Mouse (Mus musculus) liver, embryonic 11.5 days (tissue): ENCODE data around the gene Rin2. TPM values are rescaled to one million over a fixed set of nuclear protein-coding genes. Genes with fewer than 3 reads are reported as not detected.

Experiments
- ATAC-seq: fragments of 200-750 bp; cut with Nextera tagmentation; replicated peaks from 2 replicates; pipeline ENCODE4 v1.8.0; 2017; ENCODE audit warnings: moderate number of reproducible peaks, mild to moderate bottlenecking, moderate TSS enrichment, moderate library complexity; ENCODE audit not compliant: low FRiP score
- DNase-seq: peaks from one replicate; pipeline ENCODE4 v3.0.0-alpha.2; 2017; ENCODE audit warnings: low spot score
- H3K27ac ChIP-seq: fragments of 300-500 bp; sonication (generic); 2 replicates; pipeline ENCODE4 v1.5.1; 2014; ENCODE audit warnings: mild to moderate bottlenecking, low read depth, low read length, control low read depth
- H3K27me3 ChIP-seq: fragments of 300-500 bp; sonication (generic); replicated peaks from 2 replicates; pipeline ENCODE4 v1.6.1; 2014; ENCODE audit warnings: low read length, mixed read lengths; ENCODE audit not compliant: control insufficient read depth, insufficient read depth
- H3K36me3 ChIP-seq: fragments of 300-500 bp; sonication (generic); 2 replicates; pipeline ENCODE4 v1.6.1; 2014; ENCODE audit warnings: mild to moderate bottlenecking, low read length, moderate library complexity, mixed read lengths; ENCODE audit not compliant: control insufficient read depth, insufficient read depth
- H3K4me1 ChIP-seq: fragments of 300-500 bp; sonication (generic); replicated peaks from 2 replicates; pipeline ENCODE4 v1.6.1; 2014; ENCODE audit warnings: low read length, mixed read lengths; ENCODE audit not compliant: control insufficient read depth, insufficient read depth
- H3K4me2 ChIP-seq: fragments of 300-500 bp; sonication (generic); 2 replicates; pipeline ENCODE4 v1.6.1; 2014; ENCODE audit warnings: mild to moderate bottlenecking, control low read depth, moderate library complexity
- H3K4me3 ChIP-seq: fragments of 300-500 bp; sonication (generic); 2 replicates; pipeline ENCODE4 v1.5.1; 2014; ENCODE audit warnings: low read depth, low read length, control low read depth
- H3K9ac ChIP-seq: fragments of 300-500 bp; sonication (generic); 2 replicates; pipeline ENCODE4 v1.6.1; 2014; ENCODE audit warnings: low read depth, low read length, control low read depth
- H3K9me3 ChIP-seq: fragments of 300-500 bp; sonication (generic); 2 replicates; pipeline ENCODE4 v1.6.1; 2016; ENCODE audit warnings: low read length, inconsistent platforms, mixed read lengths; ENCODE audit not compliant: control insufficient read depth
- WGBS: fragments of 180-500 bp; shearing (Covaris S2); extraction: QIAGEN DNeasy Blood & Tissue Kit; methylation state at CpG from one replicate; pipeline ENCODE4 v1.1.7; 2014; 5-methylcytosine and 5-hydroxymethylcytosine counted together
- polyA plus RNA-seq: library from polyadenylated mRNA; unstranded; fragments of >200 nt; fragmentation: Nextera tagmentation; extraction: Ambion mirVana; gene quantifications from 2 replicates; pipeline ENCODE4 v1.2.1, GENCODE M21; 2014

Gene Rin2
- polyA plus RNA-seq, 1 experiment from 2014 or later: 7.6 TPM

GRCm38 (mm10) chr2:145801322-145802052 is 126.5 kb downstream of the Rin2 start:
- DNase-seq: no peak
- Histone ChIP-seq H3K4me2 (no peak overlapping the region), H3K4me1 (no peaks in the 10 kb centered on the region), H3K9ac (no peak overlapping the region), H3K36me3 (no peaks in the 10 kb centered on the region), H3K27me3 (no peaks in the 10 kb centered on the region), H3K4me3 (no peak overlapping the region), H3K9me3 (no peaks in the 10 kb centered on the region), H3K27ac (no peak overlapping the region)
- WGBS: 81% methylated on average over 9 of the region's 9 CpGs
- no peak for ATAC-seq

GRCm38 (mm10) chr2:145802626-145803025 is 127.6 kb downstream of the Rin2 start:
- Histone ChIP-seq H3K4me3 (no peak overlapping the region), H3K4me1 (no peaks in the 10 kb centered on the region), H3K27me3 (no peaks in the 10 kb centered on the region), H3K27ac (no peak overlapping the region), H3K9me3 (no peaks in the 10 kb centered on the region), H3K4me2 (no peak overlapping the region), H3K36me3 (no peaks in the 10 kb centered on the region), H3K9ac (no peak overlapping the region)
- ATAC-seq (no peak), DNase-seq (no peak)
- 66% methylated on average over 2 of the region's 2 CpGs for whole genome bisulfite sequencing

DNA sequence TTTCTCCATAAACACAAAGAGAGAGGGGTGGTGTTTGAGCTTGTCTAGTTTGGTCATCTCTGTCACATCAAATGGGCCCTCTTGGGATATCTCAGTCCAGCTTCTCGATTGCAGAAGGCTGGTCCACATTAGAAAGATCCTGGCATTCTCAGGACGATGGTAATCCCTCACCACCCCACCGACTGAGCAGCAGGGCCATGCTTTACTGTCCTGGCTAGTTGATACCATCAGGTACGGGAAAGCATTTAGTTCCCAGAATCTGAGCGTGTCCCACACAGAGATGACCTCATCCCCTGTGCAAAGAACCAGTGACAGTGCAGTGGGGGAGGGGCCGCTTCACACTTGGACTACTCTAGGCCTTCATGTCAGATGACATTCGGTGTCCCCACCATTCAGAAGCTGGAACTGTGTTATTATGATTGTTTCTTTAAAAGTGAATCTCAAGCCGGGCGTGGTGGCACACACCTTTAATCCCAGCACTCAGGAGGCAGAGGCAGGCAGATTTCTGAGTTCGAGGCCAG is 128.9 kb downstream of the Rin2 start:
- ATAC-seq: no peak
- Histone ChIP-seq H3K27me3 (no peaks in the 10 kb centered on the region), H3K27ac (no peak overlapping the region), H3K36me3 (no peaks in the 10 kb centered on the region), H3K4me1 (no peaks in the 10 kb centered on the region), H3K9ac (no peak overlapping the region), H3K4me2 (no peak overlapping the region), H3K9me3 (no peaks in the 10 kb centered on the region), H3K4me3 (no peak overlapping the region)
- no peak for DNase-seq
- 83% methylated on average over 9 of the region's 10 CpGs for WGBS

- no peak overlapping the region for H3K9ac ChIP-seq
- H3K4me1 ChIP-seq: no peaks in the 10 kb centered on the region
- no peaks in the 10 kb centered on the region for H3K36me3 ChIP-seq
- H3K4me2 ChIP-seq: no peak overlapping the region
- ATAC-seq (no peak), DNase-seq (no peak)
- no peaks in the 10 kb centered on the region for H3K9me3 ChIP-seq
- H3K4me3 ChIP-seq: no peak overlapping the region
- WGBS: 87% methylated on average over 6 of the region's 6 CpGs
- no peak overlapping the region for H3K27ac ChIP-seq
- no peaks in the 10 kb centered on the region for H3K27me3 ChIP-seq
Measured at GRCm38 (mm10) chr2:145804524-145804923, 129.5 kb downstream of the Rin2 start.

GRCm38 (mm10) chr2:145807276-145807675 is 132.3 kb downstream of the Rin2 start:
- no peak overlapping the region for H3K9ac ChIP-seq
- H3K4me3 ChIP-seq: no peak overlapping the region
- no peak overlapping the region for H3K27ac ChIP-seq
- ATAC-seq (no peak), DNase-seq (no peak)
- no peaks in the 10 kb centered on the region for H3K27me3 ChIP-seq
- no peaks in the 10 kb centered on the region for H3K36me3 ChIP-seq
- no peak overlapping the region for H3K4me2 ChIP-seq
- 42% methylated on average over 2 of the region's 2 CpGs for WGBS
- H3K9me3 ChIP-seq: peaks cover 3% of the 10 kb centered on the region; the same call in 1 of the 2 replicates
- H3K4me1 ChIP-seq: no peaks in the 10 kb centered on the region

DNA sequence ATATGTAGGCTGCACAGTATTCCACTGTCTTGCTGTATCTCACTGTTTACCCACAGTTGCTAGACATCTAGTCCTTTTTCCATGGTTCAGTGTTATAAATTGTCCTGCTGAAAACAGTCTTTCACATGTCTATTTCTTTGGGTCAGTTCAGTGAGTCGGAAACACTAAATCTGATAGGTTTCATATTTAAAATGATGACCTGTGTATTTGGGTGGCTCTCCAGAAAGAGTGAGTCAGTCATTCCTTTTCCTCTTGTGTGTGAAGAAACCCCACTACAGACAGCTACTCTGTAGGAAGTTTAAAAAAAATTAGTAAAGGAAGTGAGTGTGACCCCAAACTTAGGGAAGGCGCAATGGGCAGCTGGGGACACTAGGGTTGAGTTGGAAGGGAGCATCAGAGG is 133.2 kb downstream of the Rin2 start:
- WGBS: 77% methylated on average over 2 of the region's 2 CpGs
- H3K36me3 ChIP-seq: no peaks in the 10 kb centered on the region

GRCm38 (mm10) chr2:145808667-145809066 is 133.7 kb downstream of the Rin2 start:
- ATAC-seq: no peak
- no peak overlapping the region for H3K27ac ChIP-seq

More for the DNA sequence above, 133.2 kb downstream of the Rin2 start:
- no peak overlapping the region for H3K9ac ChIP-seq
- H3K27ac ChIP-seq: no peak overlapping the region
- peaks cover 3% of the 10 kb centered on the region; the same call in 1 of the 2 replicates for H3K9me3 ChIP-seq
- H3K27me3 ChIP-seq: no peaks in the 10 kb centered on the region
- DNase-seq: no peak
- ATAC-seq: no peak
- H3K4me2 ChIP-seq: no peak overlapping the region
- H3K4me1 ChIP-seq: no peaks in the 10 kb centered on the region
- H3K4me3 ChIP-seq: no peak overlapping the region

GRCm38 (mm10) chr2:145810676-145811075 is 135.7 kb downstream of the Rin2 start:
- H3K4me2 ChIP-seq: no peak overlapping the region
- no peaks in the 10 kb centered on the region for H3K27me3 ChIP-seq
- DNase-seq (peak; percentile 47), ATAC-seq (no peak)
- H3K36me3 ChIP-seq: no peaks in the 10 kb centered on the region
- peaks cover 3% of the 10 kb centered on the region; the same call in 1 of the 2 replicates for H3K9me3 ChIP-seq
- 52% methylated on average over 5 of the region's 5 CpGs for WGBS
- no peaks in the 10 kb centered on the region for H3K4me1 ChIP-seq
- no peak overlapping the region for H3K4me3 ChIP-seq
- no peak overlapping the region for H3K9ac ChIP-seq
- no peak overlapping the region for H3K27ac ChIP-seq

More at GRCm38 (mm10) chr2:145808667-145809066, 133.7 kb downstream of the Rin2 start:
- Histone ChIP-seq H3K4me3 (no peak overlapping the region), H3K4me2 (no peak overlapping the region), H3K9ac (no peak overlapping the region), H3K4me1 (no peaks in the 10 kb centered on the region), H3K36me3 (no peaks in the 10 kb centered on the region), H3K27me3 (no peaks in the 10 kb centered on the region), H3K9me3 (peaks cover 3% of the 10 kb centered on the region; the same call in 1 of the 2 replicates)
- WGBS: 90% methylated on average over 6 of the region's 6 CpGs
- no peak for DNase-seq

DNA sequence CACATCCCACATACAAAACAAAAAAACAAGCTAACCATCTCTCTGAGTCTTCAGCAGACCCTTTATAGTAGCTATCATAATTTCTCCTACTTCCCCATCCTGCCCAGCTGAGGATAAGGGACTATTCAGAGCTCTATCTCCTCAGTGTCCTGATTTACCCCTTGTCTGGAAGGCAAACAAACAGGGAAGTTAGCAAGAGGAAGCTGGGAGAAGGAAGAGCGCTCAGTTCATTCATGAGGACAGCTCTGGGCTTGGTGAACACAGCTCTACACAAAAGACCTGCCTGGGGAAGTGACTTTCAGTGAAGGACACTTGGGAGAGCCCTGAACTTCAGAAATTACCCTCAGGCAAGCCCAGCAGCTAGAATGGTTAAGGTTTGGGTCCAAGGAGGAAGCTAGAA is 137.8 kb downstream of the Rin2 start:
- ATAC-seq (no peak), DNase-seq (no peak)
- WGBS: 57% methylated on average over 1 of the region's 1 CpGs
- Histone ChIP-seq H3K4me2 (no peak overlapping the region), H3K9ac (no peak overlapping the region), H3K9me3 (peaks cover 8% of the 10 kb centered on the region; the same call in 1 of the 2 replicates), H3K27me3 (no peaks in the 10 kb centered on the region), H3K36me3 (peaks cover 2% of the 10 kb centered on the region; the same call in 1 of the 2 replicates), H3K4me3 (no peak overlapping the region), H3K4me1 (no peaks in the 10 kb centered on the region), H3K27ac (no peak overlapping the region)
